Comparison of ENCODE assay signal across 17 mouse cellular contexts in genomic region chr1:160247473-160247872, GRCm38 (mm10). TPM values are rescaled to one million over a fixed set of nuclear protein-coding genes. Genes with fewer than 3 reads are reported as not detected.
DNase-seq lines count a peak whose midpoint lies in the region; ATAC-seq lines count a peak whose summit lies in the region.
"Had no signal": no experiment of that assay in that cellular context is flagged by ENCODE, and none has a peak within 500 bp of the region (broad histone marks: within the 10 kb centered on the region; RNA-seq: fewer than 3 reads in every experiment).

No protein-coding gene starts in this region.

- no peaks in the 10 kb centered on the region for H3K36me3 ChIP-seq in hindbrain, embryonic 13.5 days
- H3K36me3 ChIP-seq: embryonic facial prominence, embryonic 15.5 days; forebrain, embryonic 12.5 days; midbrain, embryonic 12.5 days had no signal

- no peaks in the 10 kb centered on the region for H3K4me1 ChIP-seq in hindbrain, embryonic 13.5 days (replicated peaks)
- H3K4me1 ChIP-seq: embryonic facial prominence, embryonic 15.5 days; forebrain, embryonic 12.5 days; midbrain, embryonic 12.5 days had no signal

- intact Hi-C loops in gastrocnemius, postnatal 14 days (cut with DNase I; ENCODE audit: low total_unique reads), result no loop called here

- H3K9me3 ChIP-seq in hindbrain, embryonic 13.5 days, result no peaks in the 10 kb centered on the region
- H3K9me3 ChIP-seq: embryonic facial prominence, embryonic 15.5 days; forebrain, embryonic 12.5 days; midbrain, embryonic 12.5 days had no signal

- H3K27ac ChIP-seq in hindbrain, embryonic 13.5 days, result no peak overlapping the region
- H3K27ac ChIP-seq: embryonic facial prominence, embryonic 15.5 days; forebrain, embryonic 12.5 days; hindbrain, embryonic 14.5 days; left cerebral cortex, adult 2 months; liver, embryonic 14.5 days; midbrain, embryonic 12.5 days had no signal

- H3K9ac ChIP-seq in hindbrain, embryonic 13.5 days, result no peak overlapping the region
- H3K9ac ChIP-seq: embryonic facial prominence, embryonic 15.5 days; forebrain, embryonic 12.5 days; hindbrain, embryonic 14.5 days; liver, embryonic 14.5 days; midbrain, embryonic 12.5 days had no signal

- WGBS in hindbrain, embryonic 13.5 days, result 88% methylated on average over 9 of the region's 9 CpGs

- DNase-seq in A20 (ENCODE audit: low read depth, low spot score), result peak; percentile 77
- DNase-seq in CD4-positive, CD25-positive, alpha-beta regulatory T cell, adult 2 months (ENCODE audit: low read depth, low spot score), result peak; percentile 68
- peak; percentile 61 for DNase-seq in naive thymus-derived CD4-positive, alpha-beta T cell, adult 2 months (ENCODE audit: low read depth)
- DNase-seq in thymus, adult 18-20 months, result peak; percentile 39 to 56
- no peak for DNase-seq in kidney, postnatal 36 days
- no peak for DNase-seq in adrenal gland, adult 18-20 months (ENCODE audit: low spot score in 2 of 2)
- no peak for DNase-seq in gastrocnemius, postnatal 14 days
- DNase-seq: adrenal gland, adult 2 months; kidney, adult 18-20 months; right cerebral cortex, postnatal 14 days had no signal

- no peak overlapping the region for H3K4me2 ChIP-seq in hindbrain, embryonic 13.5 days
- H3K4me2 ChIP-seq: embryonic facial prominence, embryonic 15.5 days; forebrain, embryonic 12.5 days; hindbrain, embryonic 14.5 days; midbrain, embryonic 12.5 days had no signal

- no peaks in the 10 kb centered on the region for H3K27me3 ChIP-seq in hindbrain, embryonic 13.5 days
- H3K27me3 ChIP-seq: embryonic facial prominence, embryonic 15.5 days; forebrain, embryonic 12.5 days; midbrain, embryonic 12.5 days had no signal

- H3K4me3 ChIP-seq in hindbrain, embryonic 13.5 days, result no peak overlapping the region
- H3K4me3 ChIP-seq: embryonic facial prominence, embryonic 15.5 days; forebrain, embryonic 12.5 days; left cerebral cortex, adult 2 months; midbrain, embryonic 12.5 days had no signal

- no peak for ATAC-seq in hindbrain, embryonic 13.5 days (ENCODE audit: low FRiP score)

RNA-seq across cellular contexts. Expression of gene Cacybp, which starts 34.8 kb away (rescaled TPM):
- total RNA-seq in adrenal gland, adult 18-20 months (2021), result 100 to 1,000 TPM; 125 to 182 TPM
- 263 and 271 TPM in 2 replicates for polyA plus RNA-seq in hindbrain, embryonic 13.5 days (2015; fragmentation: Nextera tagmentation; extraction: Ambion mirVana)
- 10 to 100 TPM; 33.6 to 37.9 TPM for total RNA-seq in gastrocnemius, postnatal 14 days (2021)

RNA-seq across cellular contexts. Expression of gene Mrps14, which starts 52.5 kb away (rescaled TPM):
- total RNA-seq in adrenal gland, adult 18-20 months (2021), result 100 to 1,000 TPM; 101 TPM
- polyA plus RNA-seq in hindbrain, embryonic 13.5 days (2015; fragmentation: Nextera tagmentation; extraction: Ambion mirVana), result 162 and 168 TPM in 2 replicates
- total RNA-seq in gastrocnemius, postnatal 14 days (2021), result 10 to 100 TPM; 76.2 to 80.1 TPM

Comparison
In these comparisons a context has a peak if more than half of its experiments do, and no peak if none do; other contexts are left out.
1. DNase-seq: peak in A20 (single experiment), CD4-positive, CD25-positive, alpha-beta regulatory T cell, adult 2 months (single experiment), naive thymus-derived CD4-positive, alpha-beta T cell, adult 2 months (single experiment) and thymus, adult 18-20 months (2 of 2); none in kidney, postnatal 36 days (0 of 2), adrenal gland, adult 18-20 months (0 of 2) and gastrocnemius, postnatal 14 days (single experiment).